Mouse (Mus musculus): ENCODE measurements around the gene Fam53b. TPM values are rescaled to one million over a fixed set of nuclear protein-coding genes. Genes with fewer than 3 reads are reported as not detected.

Fam53b gene
- polyA plus RNA-seq (2017; shearing (Covaris generic)) = 79.3 TPM

DNA sequence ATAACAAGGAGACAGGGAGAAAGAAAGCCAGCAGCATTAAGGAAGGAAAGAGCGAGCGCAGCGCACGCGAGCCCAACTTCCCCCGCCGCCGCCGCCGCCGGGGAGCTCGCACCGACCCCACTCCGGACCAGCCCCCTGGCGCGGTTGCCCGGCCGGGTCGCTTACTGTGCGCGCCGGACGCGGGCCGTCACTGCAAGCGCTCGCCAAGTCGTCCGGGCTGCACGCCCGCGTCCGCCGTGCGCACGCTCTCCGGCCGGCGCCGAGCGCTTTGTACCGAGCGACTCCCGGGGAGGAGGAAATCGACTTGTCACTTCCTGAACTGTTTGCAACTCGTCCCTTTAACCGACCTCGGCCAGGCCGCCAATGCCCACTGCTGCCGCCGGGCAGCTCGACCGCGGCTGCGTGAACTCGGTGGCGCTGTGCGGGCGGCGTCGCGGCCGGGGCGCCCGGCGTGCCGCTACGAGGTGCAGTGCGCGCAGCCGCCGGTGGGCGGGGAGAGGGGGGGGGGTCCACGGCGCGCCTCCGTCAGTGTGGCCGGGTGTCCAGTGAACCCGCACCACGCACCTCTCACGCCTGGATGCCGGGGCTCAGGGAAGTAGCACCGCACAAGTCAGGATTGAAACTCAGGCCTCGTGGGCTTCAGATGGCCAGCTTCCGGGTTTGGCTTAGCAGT, at the start of gene Fam53b:
Fam53b (minus strand) TSS at position 471 of the 673 bp plus-strand sequence.

DNA sequence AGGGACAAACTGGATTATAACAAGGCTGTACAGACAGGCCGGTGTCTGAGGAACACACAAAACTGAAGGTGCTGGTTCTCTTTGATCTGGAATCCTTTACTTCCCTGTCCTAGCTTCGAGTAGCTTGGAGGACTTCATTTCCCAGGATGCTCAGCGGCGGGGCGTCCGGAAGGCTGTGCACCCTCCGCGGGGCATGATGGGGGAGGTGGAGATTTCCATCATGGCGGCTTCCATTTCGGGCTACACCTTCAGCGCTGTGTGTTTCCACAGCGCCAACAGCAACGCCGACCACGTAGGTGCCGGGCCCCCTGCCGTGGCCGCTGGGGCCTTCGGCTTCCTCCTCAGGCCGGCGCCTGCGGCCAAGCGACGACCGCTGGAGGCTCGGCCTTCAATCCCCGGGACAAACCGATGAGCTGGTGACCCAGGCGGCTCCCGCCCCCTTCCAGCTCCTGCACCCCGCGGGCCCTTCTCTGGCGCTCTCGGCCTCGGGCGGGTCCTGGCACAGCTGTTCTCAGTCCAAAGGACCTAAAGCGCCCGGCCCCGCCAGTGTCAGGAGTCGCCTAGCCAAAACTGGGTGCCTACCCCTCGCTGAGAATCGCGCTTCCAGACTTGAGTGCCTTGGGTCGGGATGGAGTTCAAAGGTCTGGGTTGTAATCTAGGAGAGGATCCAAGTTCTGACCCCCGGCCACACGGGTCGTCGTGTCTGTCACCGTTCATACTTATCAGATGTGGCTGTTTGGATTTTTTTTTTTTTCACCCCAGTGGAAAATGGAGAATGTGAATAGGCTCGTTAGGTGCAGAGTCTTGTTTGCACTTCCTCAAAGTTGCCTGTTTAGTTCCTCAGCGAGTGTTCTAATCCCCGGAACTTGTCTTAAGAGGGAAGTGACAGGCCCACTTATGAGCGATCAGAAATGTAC, 45.6 kb upstream of the Fam53b start, which contains the start of gene Abraxas2:
Abraxas2 (plus strand) TSS at position 184 of the 917 bp plus-strand sequence.

DNA sequence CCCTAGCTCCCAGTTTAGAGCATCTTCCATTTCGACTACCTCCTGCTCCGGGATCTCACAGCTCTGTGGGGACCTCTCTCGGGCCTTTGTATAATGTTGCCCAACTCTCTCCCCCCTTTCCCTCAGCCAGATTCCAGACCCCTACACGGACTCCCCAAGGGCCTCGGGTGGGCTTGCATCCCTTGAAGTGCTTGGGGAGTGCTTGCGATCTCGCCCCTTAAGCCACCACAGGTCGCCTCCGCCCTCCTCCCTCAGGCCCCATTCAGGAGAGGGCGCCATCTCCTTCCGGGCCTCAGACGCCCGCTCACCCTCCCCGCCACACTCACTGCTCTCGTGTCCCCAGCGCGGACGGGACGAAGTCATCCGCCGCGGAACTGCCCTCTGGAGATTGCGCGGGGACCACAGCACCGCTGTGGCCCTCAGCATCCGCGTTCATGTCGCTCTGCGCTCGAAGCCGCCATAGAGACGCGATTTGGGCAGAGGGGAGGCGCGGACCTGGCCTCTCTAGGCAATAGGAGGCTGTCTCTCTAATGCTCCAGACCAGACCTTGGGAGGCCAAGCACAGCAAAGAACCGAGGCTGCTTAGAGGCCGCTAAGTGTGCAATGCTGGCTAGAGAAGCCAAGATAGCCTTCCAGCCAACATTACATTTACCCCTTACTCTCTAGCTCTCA, 38.6 kb upstream of the Fam53b start, which contains the start of gene Eef1akmt2:
Eef1akmt2 (minus strand) TSS at position 501 of the 672 bp plus-strand sequence.

Other genes with a start within 250 kb of the Fam53b start
- gene Oat, start 237.5 kb downstream of the Fam53b start, polyA plus RNA-seq (2017; shearing (Covaris generic)) = 182 TPM
- 0.11 TPM for gene Nkx1-2, start 214.2 kb downstream of the Fam53b start, polyA plus RNA-seq (2017; shearing (Covaris generic))
- gene Lhpp, start 203.2 kb downstream of the Fam53b start, polyA plus RNA-seq (2017; shearing (Covaris generic)) = 4.1 TPM
- gene Eef1akmt2, start 38.8 kb upstream of the Fam53b start, polyA plus RNA-seq (2017; shearing (Covaris generic)) = 32.2 TPM
- 28.2 TPM for gene Abraxas2, start 45.3 kb upstream of the Fam53b start, polyA plus RNA-seq (2017; shearing (Covaris generic))
- 41.2 TPM for gene Zranb1, start 117.3 kb upstream of the Fam53b start, polyA plus RNA-seq (2017; shearing (Covaris generic))